Mouse (Mus musculus): ENCODE results near the gene Slc11a1.

Slc11a1 gene

DNA sequence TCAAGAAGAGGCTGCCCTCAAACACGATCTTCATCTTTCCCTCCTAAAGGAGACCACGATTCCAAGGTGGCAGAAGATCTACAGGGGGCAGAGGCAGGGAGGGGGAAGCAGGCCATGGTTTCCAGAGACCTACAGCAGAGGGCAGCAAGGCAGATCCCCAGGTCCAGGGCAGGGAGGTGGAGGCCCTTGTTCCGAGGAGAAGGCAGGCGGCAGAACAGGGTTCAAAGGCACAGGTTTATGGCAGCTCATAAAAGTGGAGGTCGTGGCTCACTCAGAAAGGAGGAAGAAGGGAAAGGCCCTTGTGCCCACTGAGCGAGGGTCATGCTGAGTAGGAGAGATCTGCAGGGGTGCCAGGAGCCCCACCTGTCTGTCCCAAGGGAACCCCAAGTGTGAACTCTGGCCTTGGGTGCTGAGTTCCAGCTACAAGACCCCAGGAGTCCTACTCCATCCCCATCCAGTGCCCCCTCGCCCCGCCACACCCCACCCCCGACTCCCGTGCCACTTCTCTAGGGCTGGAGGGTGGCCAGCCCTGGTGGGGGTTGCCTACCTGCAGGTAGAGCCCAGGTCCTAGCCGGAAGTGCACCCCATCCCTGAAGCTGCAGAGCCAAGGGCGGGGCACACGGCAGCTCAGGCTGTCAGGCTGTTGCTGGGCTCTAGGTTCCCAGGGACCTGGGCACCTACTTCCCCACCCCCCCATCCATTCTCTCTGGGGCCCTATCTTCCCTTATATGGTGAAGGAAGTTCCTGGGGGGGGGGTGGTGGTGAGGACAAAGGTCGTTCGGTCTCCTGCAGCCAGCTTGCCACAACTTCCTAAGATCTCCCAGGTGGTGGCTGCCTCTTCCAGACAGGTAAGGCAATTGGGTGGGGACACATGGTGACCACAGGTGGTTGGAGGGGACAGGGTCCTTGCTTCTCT, 33.9 kb downstream of the Slc11a1 start, which contains the start of gene Vil1:
Vil1 (plus strand) TSS at position 788 of the 916 bp plus-strand sequence.
- DNase-seq (ENCODE audit: extremely low spot score, low spot score) = no peak

DNA sequence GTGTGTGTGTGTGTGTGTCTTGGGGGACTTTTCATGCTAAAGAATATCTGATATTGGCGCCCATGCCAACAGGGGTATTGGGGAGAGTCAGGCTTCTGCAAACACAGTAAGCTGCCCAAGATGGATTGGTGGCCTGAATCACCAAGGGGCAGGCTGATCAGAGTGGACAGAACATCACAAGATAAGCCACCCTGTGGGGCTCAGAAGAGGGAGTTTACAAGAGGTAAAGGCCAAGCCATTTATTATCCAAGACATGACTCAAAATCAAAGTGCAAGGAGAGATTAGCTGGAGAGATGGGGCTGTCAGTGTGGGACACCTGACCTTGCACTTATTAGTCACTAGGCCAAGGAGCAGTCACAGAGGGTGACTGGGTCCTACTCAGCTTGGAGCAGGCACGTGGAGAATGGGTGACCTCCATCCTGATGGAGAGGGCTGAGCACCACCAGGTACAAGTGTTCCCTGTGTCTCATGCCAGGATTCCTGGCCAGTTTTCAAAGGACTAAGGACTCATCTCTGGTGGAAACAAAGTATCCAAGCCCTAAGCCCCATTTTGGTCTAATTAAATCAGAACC, 36.8 kb downstream of the Slc11a1 start:
- no peak for DNase-seq (ENCODE audit: extremely low spot score, low spot score)

DNA sequence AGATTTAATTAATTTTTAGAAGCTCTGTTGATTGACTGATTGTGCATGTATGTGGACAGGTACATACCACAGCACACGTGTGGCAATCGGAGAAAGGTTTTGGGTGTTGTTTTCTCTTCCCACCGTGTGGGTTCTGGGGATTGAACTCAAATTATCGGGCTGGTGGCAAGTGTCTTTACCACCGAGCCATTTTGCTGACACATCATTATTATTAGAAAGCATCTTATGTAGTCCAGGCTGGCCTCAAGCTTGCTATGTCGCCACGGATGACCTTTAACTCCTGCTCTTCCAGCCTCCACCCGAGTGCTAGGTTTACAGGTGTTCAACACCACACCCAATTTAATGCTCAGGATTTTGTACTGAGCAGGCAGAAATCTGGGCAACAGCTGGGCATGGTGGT, 37.7 kb downstream of the Slc11a1 start:
- DNase-seq (ENCODE audit: extremely low spot score, low spot score) = no peak

DNA sequence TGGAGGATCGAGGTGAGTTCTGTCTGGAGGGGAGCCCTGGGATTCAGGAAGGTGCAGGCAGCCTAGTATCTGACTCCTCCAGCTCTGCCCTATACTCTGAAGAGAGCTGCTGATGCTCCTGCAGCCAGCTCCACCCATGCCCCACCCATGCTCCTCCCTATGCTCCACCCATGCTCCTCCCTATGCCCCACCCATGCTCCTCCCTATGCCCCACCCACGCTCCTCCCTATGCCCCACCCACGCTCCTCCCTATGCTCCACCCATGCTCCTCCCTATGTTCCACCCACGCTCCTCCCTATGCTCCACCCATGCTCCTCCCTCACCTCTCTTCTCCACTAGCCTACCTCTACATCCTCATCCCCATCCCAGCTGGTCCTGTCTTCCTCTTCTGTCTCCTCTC, 40.1 kb downstream of the Slc11a1 start:
- DNase-seq (ENCODE audit: extremely low spot score, low spot score) = no peak

DNA sequence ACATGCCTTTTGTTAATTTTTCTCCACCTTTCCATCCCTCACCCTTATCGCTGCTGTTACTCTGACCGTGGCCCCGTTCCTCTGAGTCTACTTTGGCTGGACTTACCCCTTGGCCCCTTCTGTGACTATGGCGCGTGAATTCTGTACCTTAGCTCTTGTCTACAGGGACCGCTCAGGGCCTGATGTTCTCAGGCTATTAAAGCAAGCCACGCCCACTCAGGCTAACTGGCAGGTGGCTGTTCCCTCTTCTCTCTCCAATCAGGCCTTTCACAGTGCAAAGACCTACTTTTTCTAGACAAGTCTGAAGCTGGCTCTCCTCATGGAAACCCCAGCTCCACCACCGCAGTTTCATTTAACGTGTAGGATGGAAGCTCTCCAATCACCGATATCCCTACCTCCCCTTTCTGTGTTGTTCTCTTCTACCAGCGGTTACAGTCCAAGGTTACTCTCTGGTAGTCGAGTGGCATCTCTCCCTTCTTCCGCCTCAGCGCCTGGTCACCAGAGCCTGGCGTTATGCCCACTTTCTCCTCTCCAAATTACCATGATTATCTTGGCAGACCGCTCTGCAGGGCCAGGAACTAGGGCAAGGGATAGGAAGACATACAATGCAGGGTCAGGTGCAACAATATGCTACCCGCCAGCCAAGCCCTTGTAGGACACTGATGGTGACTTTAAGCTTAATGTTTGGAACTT, 43.9 kb downstream of the Slc11a1 start:
- no peak for DNase-seq (ENCODE audit: extremely low spot score, low spot score)

GRCm38 (mm10) chr1:74419440-74419794, 44.4 kb downstream of the Slc11a1 start:
- DNase-seq (ENCODE audit: extremely low spot score, low spot score) = no peak

GRCm38 (mm10) chr1:74423147-74423546, 48.2 kb downstream of the Slc11a1 start:
- no peak for DNase-seq (ENCODE audit: extremely low spot score, low spot score)

- no peak for DNase-seq (ENCODE audit: extremely low spot score, low spot score)
Measured at GRCm38 (mm10) chr1:74425845-74426244, 50.9 kb downstream of the Slc11a1 start.

GRCm38 (mm10) chr1:74433220-74433619, 58.2 kb downstream of the Slc11a1 start:
- DNase-seq (ENCODE audit: extremely low spot score, low spot score) = no peak

- no peak for DNase-seq (ENCODE audit: extremely low spot score, low spot score)
Measured at GRCm38 (mm10) chr1:74434596-74434995, 59.6 kb downstream of the Slc11a1 start.

- DNase-seq (ENCODE audit: extremely low spot score, low spot score) = no peak
Measured at GRCm38 (mm10) chr1:74435563-74435962, 60.6 kb downstream of the Slc11a1 start.
